Mouse (Mus musculus) midbrain, postnatal 0 days (tissue): ENCODE measurements at regions not wholly inside any gene's neighbourhood (a gene's known extent, or its start where the extent isn't known, plus 50 kb on each side); places are given as distances from the start of the nearest gene placed in this dataset.
A peak's percentile ranks its signal among the peaks of the same experiment; 100 is the strongest.

ENCODE experiments used
- ATAC-seq: fragments of 200-750 bp; cut with Nextera tagmentation; 2 replicates; pipeline ENCODE4 v1.8.0; 2017; ENCODE audit warnings: moderate number of reproducible peaks, mild to moderate bottlenecking, moderate TSS enrichment, moderate library complexity; ENCODE audit not compliant: low FRiP score
- DNase-seq: peaks from one replicate; pipeline ENCODE4 v3.0.0-alpha.2; 2015; ENCODE audit warnings: low spot score
- H3K27ac ChIP-seq: fragments of 300-500 bp; sonication (generic); 2 replicates; pipeline ENCODE4 v1.5.1; 2014; ENCODE audit warnings: low read depth, mild to moderate bottlenecking, low read length, mixed read lengths
- H3K27me3 ChIP-seq: fragments of 300-500 bp; sonication (generic); 2 replicates; pipeline ENCODE4 v1.6.1; 2014; ENCODE audit warnings: low read length, control low read depth, mixed read lengths; ENCODE audit not compliant: insufficient read depth
- H3K36me3 ChIP-seq: fragments of 300-500 bp; sonication (generic); 2 replicates; pipeline ENCODE4 v1.6.1; 2014; ENCODE audit warnings: low read length, control low read depth, mixed read lengths; ENCODE audit not compliant: insufficient read depth
- H3K4me1 ChIP-seq: fragments of 300-500 bp; sonication (generic); 2 replicates; pipeline ENCODE4 v1.6.1; 2014; ENCODE audit warnings: mild to moderate bottlenecking, control low read depth, antibody characterized with exemption, low read length, mixed read lengths; ENCODE audit not compliant: insufficient read depth
- H3K4me2 ChIP-seq: fragments of 300-500 bp; sonication (generic); 2 replicates; pipeline ENCODE4 v1.6.1; 2014; ENCODE audit warnings: low read depth, mild to moderate bottlenecking, low read length, mixed read lengths; ENCODE audit not compliant: poor library complexity, severe bottlenecking
- H3K4me3 ChIP-seq: fragments of 300-500 bp; sonication (generic); 2 replicates; pipeline ENCODE4 v1.5.1; 2014; ENCODE audit warnings: low read depth, mild to moderate bottlenecking, low read length, moderate library complexity
- H3K9ac ChIP-seq: fragments of 300-500 bp; sonication (generic); replicated peaks from 2 replicates; pipeline ENCODE4 v1.6.1; 2014; ENCODE audit warnings: mild to moderate bottlenecking, low read length, moderate library complexity, mixed read lengths; ENCODE audit not compliant: poor library complexity, severe bottlenecking
- H3K9me3 ChIP-seq: fragments of 300-500 bp; sonication (generic); 2 replicates; pipeline ENCODE4 v1.6.1; 2016; ENCODE audit warnings: low read length, control low read depth
- CTCF ChIP-seq: IDR thresholded peaks from 2 replicates; pipeline ENCODE4 v1.5.1; 2016; ENCODE audit warnings: antibody characterized with exemption, mild to moderate bottlenecking
- WGBS: fragments of 180-500 bp; shearing (Covaris S2); extraction: QIAGEN DNeasy Blood & Tissue Kit; methylation state at CpG from one replicate; pipeline ENCODE4 v1.1.7; 2014; 5-methylcytosine and 5-hydroxymethylcytosine counted together

- Histone ChIP-seq H3K4me3 (no peak overlapping the region), H3K9me3 (no peaks in the 10 kb centered on the region), H3K27me3 (no peaks in the 10 kb centered on the region), H3K4me2 (no peak overlapping the region), H3K4me1 (no peaks in the 10 kb centered on the region), H3K9ac (no peak overlapping the region), H3K36me3 (no peaks in the 10 kb centered on the region), H3K27ac (no peak overlapping the region)
- ATAC-seq (no peak), DNase-seq (peak; percentile 6)
- no peak for TF ChIP-seq CTCF
Observed at GRCm38 (mm10) chr11:19394372-19394771, 375.6 kb upstream of the Meis1 start.

GRCm38 (mm10) chr11:19400396-19400795 lies 381.6 kb upstream of the Meis1 start:
- 91% methylated on average over 7 of the region's 7 CpGs for WGBS
- DNase-seq (no peak), ATAC-seq (no peak)
- H3K27ac ChIP-seq = no peak overlapping the region
- H3K9me3 ChIP-seq = no peaks in the 10 kb centered on the region
- H3K36me3 ChIP-seq = no peaks in the 10 kb centered on the region
- no peak for TF ChIP-seq CTCF
- H3K27me3 ChIP-seq = no peaks in the 10 kb centered on the region
- no peak overlapping the region for H3K9ac ChIP-seq
- H3K4me2 ChIP-seq = no peak overlapping the region
- no peaks in the 10 kb centered on the region for H3K4me1 ChIP-seq
- H3K4me3 ChIP-seq = no peak overlapping the region

DNA sequence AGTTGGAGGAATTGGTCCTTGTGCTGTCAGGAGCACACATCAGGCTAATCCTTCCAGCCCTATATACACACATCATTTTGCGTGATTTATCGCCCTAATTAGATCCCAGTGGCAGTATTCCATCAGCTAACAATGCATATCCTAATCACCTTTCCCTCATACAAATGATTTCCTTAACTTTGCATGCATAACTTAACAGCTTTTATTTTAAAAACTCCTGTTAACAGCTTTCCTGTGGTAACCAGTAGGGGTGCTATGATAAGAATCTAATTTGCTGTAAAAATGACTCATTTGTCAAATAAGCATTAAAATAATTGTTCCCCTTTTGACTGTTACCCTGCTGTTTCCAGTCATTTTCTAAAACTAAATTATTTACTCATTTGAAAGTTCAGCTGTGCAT lies 401.4 kb upstream of the Meis1 start:
- Histone ChIP-seq H3K9ac (no peak overlapping the region), H3K36me3 (no peaks in the 10 kb centered on the region), H3K4me1 (no peaks in the 10 kb centered on the region), H3K4me2 (no peak overlapping the region), H3K4me3 (no peak overlapping the region), H3K9me3 (no peaks in the 10 kb centered on the region), H3K27me3 (no peaks in the 10 kb centered on the region), H3K27ac (no peak overlapping the region)
- TF ChIP-seq CTCF = peak; percentile 50
- DNase-seq (peak; percentile 13), ATAC-seq (no peak)
- WGBS = 74% methylated on average over 2 of the region's 2 CpGs

- Histone ChIP-seq H3K9ac (no peak overlapping the region), H3K9me3 (no peaks in the 10 kb centered on the region), H3K27me3 (no peaks in the 10 kb centered on the region), H3K4me2 (no peak overlapping the region), H3K27ac (no peak overlapping the region), H3K36me3 (no peaks in the 10 kb centered on the region), H3K4me3 (no peak overlapping the region), H3K4me1 (no peaks in the 10 kb centered on the region)
- ATAC-seq = no peak
- no peak for DNase-seq
- TF ChIP-seq CTCF = no peak
Observed at GRCm38 (mm10) chr11:19423268-19423667, 404.5 kb upstream of the Meis1 start.

GRCm38 (mm10) chr11:19423841-19424815 lies 405.3 kb upstream of the Meis1 start:
- 73% methylated on average over 20 of the region's 20 CpGs for WGBS
- peak; percentile 15 for DNase-seq
- TF ChIP-seq CTCF = no peak

DNA sequence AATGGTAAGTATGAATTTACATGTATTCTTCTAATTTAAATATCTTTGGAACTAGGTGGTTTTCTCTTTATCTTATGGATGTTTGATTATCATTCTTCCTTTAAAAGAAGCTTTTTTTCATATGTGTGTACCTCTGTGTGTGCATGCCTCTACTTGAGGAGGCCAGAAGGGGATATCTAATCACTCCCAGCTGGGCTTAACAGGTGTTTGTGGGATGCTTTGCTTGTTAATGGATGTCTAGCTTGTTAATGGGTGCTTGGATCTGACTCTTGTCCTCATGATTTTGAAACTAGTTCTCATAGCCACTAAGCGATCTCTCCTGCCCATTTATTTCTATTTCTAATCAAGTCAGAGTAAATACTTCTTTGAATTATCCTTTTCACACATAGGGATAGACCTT lies 408.8 kb upstream of the Meis1 start:
- 98% methylated on average over 1 of the region's 1 CpGs for WGBS

More at GRCm38 (mm10) chr11:19423841-19424815, 405.3 kb upstream of the Meis1 start:
- no peaks in the 10 kb centered on the region for H3K36me3 ChIP-seq
- no peaks in the 10 kb centered on the region for H3K4me1 ChIP-seq
- no peaks in the 10 kb centered on the region for H3K9me3 ChIP-seq
- no peak for ATAC-seq
- no peaks in the 10 kb centered on the region for H3K27me3 ChIP-seq
- no peak overlapping the region for H3K4me2 ChIP-seq
- no peak overlapping the region for H3K4me3 ChIP-seq
- H3K9ac ChIP-seq = no peak overlapping the region
- no peak overlapping the region for H3K27ac ChIP-seq

More for the DNA sequence above, 408.8 kb upstream of the Meis1 start:
- Histone ChIP-seq H3K9ac (no peak overlapping the region), H3K4me3 (no peak overlapping the region), H3K36me3 (no peaks in the 10 kb centered on the region), H3K27ac (no peak overlapping the region), H3K4me2 (no peak overlapping the region), H3K27me3 (no peaks in the 10 kb centered on the region), H3K4me1 (no peaks in the 10 kb centered on the region), H3K9me3 (no peaks in the 10 kb centered on the region)
- ATAC-seq (no peak), DNase-seq (no peak)
- no peak for TF ChIP-seq CTCF
